Mouse (Mus musculus) ES-E14 (cell line): ENCODE measurements at regions not wholly inside any gene's neighbourhood (a gene's known extent, or its start where the extent isn't known, plus 50 kb on each side); places are given as distances from the start of the nearest gene placed in this dataset.

Experiments
- CHD2 ChIP-seq: IDR thresholded peaks from 2 replicates; pipeline ENCODE4 v1.6.1; 2014; ENCODE audit warnings: mild to moderate bottlenecking, low read depth, low read length, inconsistent platforms
- HCFC1 ChIP-seq: IDR thresholded peaks from 2 replicates; pipeline ENCODE4 v1.6.1; 2012; ENCODE audit warnings: low read length, inconsistent platforms, borderline replicate concordance; ENCODE audit not compliant: insufficient read depth
- ZC3H11A ChIP-seq: IDR thresholded peaks from 2 replicates; pipeline ENCODE4 v1.6.1; 2012; ENCODE audit warnings: low read depth, mild to moderate bottlenecking, inconsistent platforms, low read length, borderline replicate concordance
- ZNF384 ChIP-seq: IDR thresholded peaks from 2 replicates; pipeline ENCODE4 v1.6.1; 2012; ENCODE audit warnings: low read depth, low read length, inconsistent platforms

DNA sequence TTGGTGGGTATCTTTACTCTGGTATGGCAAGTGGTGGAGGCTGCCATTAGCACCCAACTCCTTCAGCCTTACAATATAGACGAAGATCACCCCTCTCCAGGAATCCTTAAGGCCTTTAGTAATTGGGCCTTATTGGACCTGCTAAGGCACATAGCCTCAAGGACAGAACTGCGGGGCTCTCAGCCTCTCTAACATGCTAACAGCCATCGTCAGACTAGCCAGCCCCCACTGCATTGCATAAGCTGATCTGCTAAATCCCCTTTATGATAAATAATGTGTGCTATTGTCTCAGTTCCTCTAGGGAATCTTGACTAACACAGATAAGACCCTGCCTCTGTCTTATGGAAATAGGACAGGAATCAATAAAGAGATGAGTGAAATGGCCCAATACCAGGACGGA, 95.7 kb upstream of the H2afz start:
- no peak for TF ChIP-seq HCFC1
- no peak for TF ChIP-seq ZC3H11A
- TF ChIP-seq ZNF384, result no peak
- no peak for TF ChIP-seq CHD2
